Mouse (Mus musculus) liver (tissue): ENCODE measurements around the gene Armh3.

ENCODE experiments used
- DNase-seq: peaks from one replicate; pipeline ENCODE4 v3.0.0-alpha.2; 2020; ENCODE audit warnings: mixed read lengths

Armh3 gene

DNA sequence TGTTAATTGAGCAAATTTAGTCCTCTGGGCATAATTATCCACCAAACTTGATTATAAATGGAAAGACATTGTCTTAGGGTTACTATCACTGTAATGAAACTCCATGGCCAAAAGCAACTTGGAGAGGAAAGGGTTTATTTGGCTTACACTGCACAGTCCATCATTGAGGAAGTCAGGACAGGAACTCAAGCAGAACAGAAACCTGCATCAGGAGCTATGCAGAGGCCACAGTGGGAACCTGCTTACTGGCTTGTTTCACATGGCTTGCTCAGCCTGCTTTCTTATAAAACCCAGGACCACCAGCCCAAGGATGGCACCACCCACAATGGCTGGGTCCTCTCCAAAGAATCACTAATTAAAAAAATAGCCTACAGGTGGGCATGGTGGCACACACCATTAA is 13.9 kb downstream of the Armh3 start:
- no peak for DNase-seq

DNA sequence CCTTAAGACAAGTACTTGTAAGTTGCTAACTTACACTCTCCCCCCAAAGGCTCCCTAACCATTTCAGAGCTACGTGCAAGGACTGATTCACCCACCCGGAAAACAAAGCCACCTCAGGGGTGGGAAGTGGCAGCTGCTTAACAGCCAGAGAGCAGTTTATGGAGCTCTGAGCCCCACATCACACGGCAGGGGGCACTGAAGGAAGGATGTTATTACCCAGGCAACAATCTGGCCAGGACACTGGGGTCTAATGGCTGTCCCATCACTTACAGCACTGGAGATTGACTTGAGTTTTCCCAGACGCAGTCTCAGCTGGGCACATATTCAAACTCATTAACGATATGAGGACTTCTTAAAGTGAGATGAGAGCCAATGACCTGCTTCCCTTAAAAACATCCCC is 37.5 kb downstream of the Armh3 start:
- no peak for DNase-seq

GRCm38 (mm10) chr19:45956736-45957135 is 41.6 kb downstream of the Armh3 start:
- DNase-seq, result no peak

DNA sequence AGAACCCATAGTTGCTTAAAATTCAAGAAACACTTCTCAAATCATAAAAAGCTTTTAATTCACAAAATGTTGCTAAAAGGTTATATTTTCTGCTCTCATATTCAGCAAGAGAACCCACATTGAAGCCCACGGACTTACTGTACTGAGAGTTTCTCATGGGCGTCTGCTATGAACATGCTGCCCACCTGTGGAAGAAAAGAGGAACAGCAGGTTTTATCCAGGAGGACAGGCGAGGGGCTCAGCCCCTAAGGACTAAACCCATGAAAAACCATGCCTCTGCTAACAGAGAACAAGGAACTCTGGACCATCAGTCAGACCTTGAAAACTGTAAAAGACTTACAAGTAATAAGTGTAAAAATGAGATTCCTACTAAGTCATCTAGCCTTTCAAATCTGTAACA is 45.0 kb downstream of the Armh3 start:
- DNase-seq, result no peak

DNA sequence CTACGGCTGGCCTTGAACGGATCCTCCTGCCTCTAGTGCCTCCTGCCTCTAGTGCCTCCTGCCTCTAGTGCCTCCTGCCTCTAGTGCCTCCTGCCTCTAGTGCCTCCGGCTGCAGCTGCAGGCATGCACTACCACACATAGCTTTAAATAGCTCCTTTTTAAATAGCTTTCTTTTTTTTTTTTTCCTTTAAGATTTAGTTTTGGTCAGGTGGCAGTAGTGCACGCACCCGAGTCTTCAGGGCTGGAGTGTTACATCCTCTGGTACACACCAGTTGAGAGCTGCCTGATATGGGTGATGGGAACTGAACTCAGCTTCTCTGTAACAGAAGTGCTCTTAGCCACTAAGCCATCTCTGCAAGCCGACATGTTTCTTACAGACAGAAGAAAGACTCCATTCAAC is 49.1 kb downstream of the Armh3 start:
- no peak for DNase-seq

DNA sequence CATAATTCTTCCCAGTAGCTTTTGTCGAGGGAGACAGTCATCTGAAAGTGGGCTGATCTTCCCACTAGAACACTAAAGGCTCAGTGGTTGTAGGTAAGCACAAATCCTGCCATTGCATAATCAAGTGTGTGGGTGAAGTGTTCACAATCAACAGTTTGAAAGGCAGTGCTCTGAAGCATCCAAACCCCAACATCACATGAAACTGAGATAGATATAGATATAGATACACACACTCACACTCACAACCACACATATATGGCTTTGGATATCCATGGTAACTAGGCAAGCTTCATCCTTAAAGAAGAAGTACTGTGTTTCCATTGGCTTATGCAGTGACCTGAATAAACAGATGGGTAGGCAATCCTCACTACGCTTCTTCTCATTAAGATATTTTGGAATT is 50.5 kb downstream of the Armh3 start:
- no peak for DNase-seq

DNA sequence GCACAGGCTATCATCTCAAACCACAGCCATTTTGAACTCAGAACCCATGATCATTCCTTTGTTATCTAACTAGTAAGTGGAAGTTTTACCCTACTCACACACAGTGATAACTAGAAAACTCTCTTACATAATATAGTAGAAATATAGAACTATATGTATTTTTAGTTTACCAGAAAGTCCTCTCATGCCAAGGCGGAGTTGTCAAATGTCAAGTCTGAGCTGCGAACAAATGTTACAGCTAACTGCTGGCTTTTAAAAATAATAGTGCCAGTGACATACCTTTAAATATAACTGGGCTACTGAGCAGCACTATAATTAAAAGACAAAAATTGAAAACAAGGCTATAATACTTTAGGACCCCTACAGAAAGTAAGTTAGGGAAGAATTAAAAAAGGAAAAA is 51.0 kb downstream of the Armh3 start:
- DNase-seq, result no peak

DNA sequence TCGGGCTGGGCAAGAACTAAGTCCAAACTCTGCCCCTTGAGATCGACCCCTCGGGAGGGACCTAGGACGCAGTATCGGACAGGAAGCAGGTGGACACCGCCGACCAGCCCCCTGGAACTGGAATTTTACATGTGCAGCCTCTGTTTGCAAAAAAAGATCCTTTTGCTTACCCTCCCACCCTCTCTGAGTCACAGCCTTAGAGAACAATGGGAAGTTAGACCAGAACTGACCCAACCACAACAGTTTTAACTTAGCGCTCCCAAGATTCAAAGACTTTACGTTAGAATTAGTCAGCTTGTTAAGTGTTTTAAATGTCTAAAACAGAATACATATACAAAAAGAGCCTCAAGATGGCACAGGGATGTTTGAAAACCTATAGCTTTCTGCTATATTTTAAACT is 51.7 kb downstream of the Armh3 start:
- no peak for DNase-seq

- DNase-seq, result no peak
Observed at GRCm38 (mm10) chr19:45945986-45946385, 52.3 kb downstream of the Armh3 start.

DNA sequence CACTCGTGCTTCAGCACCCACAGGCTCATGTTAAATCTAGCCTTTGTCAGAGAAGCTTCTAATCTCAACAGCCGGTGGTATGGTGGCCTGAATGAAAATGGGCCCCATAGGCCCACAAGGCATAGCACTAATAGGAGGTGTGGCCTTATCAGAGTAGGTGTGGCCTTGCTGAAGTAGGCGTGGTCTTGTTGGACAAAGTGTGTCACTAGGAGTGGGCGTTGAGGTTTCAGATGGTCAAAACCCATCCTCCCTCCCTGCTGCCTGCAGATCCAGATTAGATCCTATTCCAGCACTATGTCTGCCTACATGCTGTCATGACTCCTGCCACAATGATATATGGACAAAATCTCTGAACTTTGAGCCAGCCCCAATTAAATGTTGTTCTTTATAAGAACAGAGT is 54.5 kb downstream of the Armh3 start:
- peak; percentile 63 for DNase-seq

GRCm38 (mm10) chr19:45938064-45938463 is 60.2 kb downstream of the Armh3 start:
- DNase-seq, result no peak

DNA sequence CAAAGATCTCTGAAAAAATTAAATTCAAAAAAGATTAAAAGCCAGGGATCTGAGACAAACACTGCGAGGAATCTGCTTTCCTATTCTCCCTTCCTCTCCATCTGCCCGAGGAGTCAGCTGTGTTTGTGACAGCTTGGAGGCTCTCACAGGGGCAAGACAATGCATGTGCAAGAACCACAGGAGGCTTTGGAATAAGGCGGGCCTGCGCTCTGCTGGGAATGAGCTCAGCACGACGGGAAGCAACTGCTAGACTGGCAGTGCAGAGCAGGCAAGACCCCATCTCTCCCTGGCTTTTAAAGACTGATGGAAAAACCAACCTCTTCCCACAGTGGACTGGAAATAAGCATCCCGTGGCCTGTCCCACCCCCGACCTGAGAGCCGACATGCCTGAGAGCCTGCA is 60.8 kb downstream of the Armh3 start:
- no peak for DNase-seq

- DNase-seq, result no peak
Observed at GRCm38 (mm10) chr19:45927236-45927635, 71.1 kb downstream of the Armh3 start.

DNA sequence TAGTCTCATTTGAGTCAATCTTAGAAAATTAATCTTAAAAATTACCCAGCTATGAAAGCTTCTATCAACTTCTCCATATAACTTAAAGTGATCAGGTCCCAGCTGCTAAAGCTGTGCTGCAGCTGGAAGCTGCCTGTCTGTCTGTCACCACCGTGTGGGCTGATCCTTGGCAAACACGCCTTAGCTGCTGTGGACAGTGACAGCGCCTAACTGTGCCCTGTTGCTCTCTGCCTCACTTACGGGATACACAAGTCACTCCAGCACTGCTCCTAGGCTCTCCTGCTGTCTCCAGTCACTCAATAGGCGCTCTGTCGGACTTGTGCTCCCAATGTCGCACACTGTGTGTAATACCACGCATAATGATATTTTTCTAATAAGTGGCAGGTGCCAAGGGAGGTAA is 71.9 kb downstream of the Armh3 start:
- no peak for DNase-seq

DNA sequence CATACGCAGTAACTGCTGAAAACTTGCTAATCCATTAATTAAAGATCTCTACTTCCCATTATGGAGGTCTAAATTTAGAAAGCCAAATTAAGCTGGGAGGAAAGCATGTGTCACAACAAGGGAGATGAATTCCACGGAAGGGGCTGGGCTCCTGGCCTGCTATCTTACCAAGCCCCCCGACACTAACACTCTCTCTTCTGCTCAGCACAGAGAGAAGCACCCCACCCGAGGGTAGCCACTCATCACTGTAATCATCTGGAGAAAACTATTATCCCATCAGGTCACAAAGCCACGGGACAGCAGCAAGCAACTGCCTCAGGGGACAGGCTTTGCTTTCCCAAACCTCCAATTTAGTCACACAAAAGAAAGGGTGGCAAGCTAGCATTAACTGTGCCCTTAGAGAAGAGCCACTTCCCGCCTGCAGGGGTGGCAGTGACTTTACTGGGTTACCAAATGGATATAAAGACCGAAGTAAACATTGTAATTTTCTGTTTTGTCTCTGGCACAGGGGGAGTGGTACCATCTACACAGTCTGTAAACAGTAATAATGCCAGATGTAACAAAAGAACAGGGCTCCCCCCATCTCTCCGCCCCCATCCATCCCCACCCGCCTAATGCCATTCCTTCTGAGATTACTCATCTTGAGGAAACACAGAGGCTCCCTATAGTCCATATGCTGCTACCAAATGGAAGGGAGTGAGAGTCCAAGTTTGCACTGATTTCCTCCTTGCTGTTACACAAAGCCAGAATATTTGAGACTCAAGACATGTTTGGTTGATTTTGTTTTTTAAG is 77.8 kb downstream of the Armh3 start:
- no peak for DNase-seq

GRCm38 (mm10) chr19:45918406-45918805 is 79.9 kb downstream of the Armh3 start:
- DNase-seq, result no peak

DNA sequence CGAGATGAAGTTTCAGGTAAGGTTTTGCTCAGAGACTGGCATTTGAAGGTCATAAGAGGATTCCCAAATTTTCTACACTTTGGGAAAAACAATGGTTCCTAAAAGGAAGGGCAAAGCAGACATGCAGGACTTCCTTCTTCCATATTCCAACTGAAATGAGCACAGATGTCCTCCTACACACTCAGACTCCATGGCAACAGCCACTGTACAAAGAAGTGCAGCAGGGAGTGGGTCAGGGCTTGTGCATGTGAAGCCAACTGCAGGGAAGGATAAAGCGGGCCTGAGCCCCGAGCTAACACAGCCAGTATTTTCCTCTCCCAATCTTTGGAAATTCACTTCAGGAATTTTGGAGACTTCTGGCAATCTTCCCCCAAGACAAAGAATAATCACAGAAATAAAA is 80.4 kb downstream of the Armh3 start:
- no peak for DNase-seq

GRCm38 (mm10) chr19:45916461-45916860 is 81.8 kb downstream of the Armh3 start:
- DNase-seq, result no peak

GRCm38 (mm10) chr19:45916026-45916425 is 82.3 kb downstream of the Armh3 start:
- no peak for DNase-seq

- no peak for DNase-seq
Observed at GRCm38 (mm10) chr19:45913036-45913435, 85.3 kb downstream of the Armh3 start.

GRCm38 (mm10) chr19:45912376-45912775 is 85.9 kb downstream of the Armh3 start:
- DNase-seq, result no peak

DNA sequence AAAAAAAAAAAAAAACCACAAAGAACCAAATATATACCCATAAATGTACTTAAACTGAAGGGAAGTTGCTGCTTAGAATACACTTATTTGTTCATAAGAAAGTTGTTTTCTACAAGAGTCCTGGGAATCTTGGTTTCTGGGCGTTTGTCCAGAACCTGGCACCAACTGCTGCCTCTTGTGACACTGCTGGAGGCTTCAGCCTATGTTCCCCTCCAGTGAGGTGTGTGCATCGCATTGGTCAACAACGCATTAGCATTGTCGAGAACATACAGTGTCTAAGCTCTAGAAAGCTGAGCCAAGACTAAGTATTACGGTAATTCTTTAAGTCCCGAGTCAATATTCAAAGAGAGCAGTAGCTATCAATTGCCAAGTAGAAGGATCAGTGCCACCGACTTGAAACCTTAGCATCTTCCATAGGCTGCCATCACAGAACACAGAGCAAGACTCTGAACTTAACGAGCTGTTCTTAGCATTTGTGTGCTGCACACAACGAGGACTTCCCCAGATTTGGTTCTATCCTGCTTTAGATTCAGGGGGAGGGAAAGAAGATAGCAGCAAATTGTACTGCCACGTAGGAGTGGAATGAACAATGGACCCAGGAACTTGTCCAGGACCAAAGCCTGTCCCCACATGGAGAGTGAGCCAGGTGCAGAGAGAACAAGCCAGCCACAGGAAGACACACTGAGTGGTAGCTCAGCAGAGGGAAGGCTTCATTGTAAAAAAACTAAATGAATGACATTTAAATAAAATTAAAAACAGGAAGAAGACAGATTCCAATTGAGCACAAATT is 86.9 kb downstream of the Armh3 start:
- DNase-seq, result no peak

GRCm38 (mm10) chr19:45908246-45908645 is 90.0 kb downstream of the Armh3 start:
- no peak for DNase-seq

GRCm38 (mm10) chr19:45907416-45907815 is 90.9 kb downstream of the Armh3 start:
- no peak for DNase-seq
